Mouse (Mus musculus) hindbrain, embryonic 13.5 days (tissue): ENCODE data around the gene Kif26b. TPM values are rescaled to one million over a fixed set of nuclear protein-coding genes. Genes with fewer than 3 reads are reported as not detected.

Source experiments
- ATAC-seq: fragments of 200-750 bp; cut with Nextera tagmentation; 2 replicates; pipeline ENCODE4 v1.8.0; 2017; ENCODE audit warnings: moderate TSS enrichment; ENCODE audit not compliant: low FRiP score
- H3K27ac ChIP-seq: fragments of 300-500 bp; sonication (generic); 2 replicates; pipeline ENCODE4 v1.5.1; 2015; ENCODE audit warnings: inconsistent platforms, mild to moderate bottlenecking, moderate library complexity
- H3K27me3 ChIP-seq: fragments of 300-500 bp; sonication (generic); 2 replicates; pipeline ENCODE4 v1.6.1; 2015; ENCODE audit warnings: mild to moderate bottlenecking, inconsistent platforms
- H3K36me3 ChIP-seq: fragments of 300-500 bp; sonication (generic); 2 replicates; pipeline ENCODE4 v1.6.1; 2015; ENCODE audit warnings: mild to moderate bottlenecking, inconsistent platforms
- H3K4me1 ChIP-seq: fragments of 300-500 bp; sonication (generic); replicated peaks from 2 replicates; pipeline ENCODE4 v1.6.1; 2015; ENCODE audit warnings: inconsistent platforms
- H3K4me2 ChIP-seq: fragments of 300-500 bp; sonication (generic); 2 replicates; pipeline ENCODE4 v1.6.1; 2015; ENCODE audit warnings: inconsistent platforms, mild to moderate bottlenecking, moderate library complexity
- H3K4me3 ChIP-seq: fragments of 300-500 bp; sonication (generic); 2 replicates; pipeline ENCODE4 v1.5.1; 2015; ENCODE audit warnings: mild to moderate bottlenecking, inconsistent platforms
- H3K9ac ChIP-seq: fragments of 300-500 bp; sonication (generic); 2 replicates; pipeline ENCODE4 v1.6.1; 2015; ENCODE audit warnings: mild to moderate bottlenecking, inconsistent platforms
- H3K9me3 ChIP-seq: fragments of 300-500 bp; sonication (generic); 2 replicates; pipeline ENCODE4 v1.6.1; 2016; ENCODE audit warnings: inconsistent platforms
- WGBS: fragments of 180-500 bp; shearing (Covaris S2); methylation state at CpG from one replicate; pipeline ENCODE4 v1.1.7; 2015; 5-methylcytosine and 5-hydroxymethylcytosine counted together
- polyA plus RNA-seq: library from polyadenylated mRNA; unstranded; fragments of >200 nt; fragmentation: Nextera tagmentation; extraction: Ambion mirVana; gene quantifications from 2 replicates; pipeline ENCODE4 v1.2.1, GENCODE M21; 2015

The Kif26b gene
- polyA plus RNA-seq, 1 experiment from 2014 or later, result 9.3 TPM

DNA sequence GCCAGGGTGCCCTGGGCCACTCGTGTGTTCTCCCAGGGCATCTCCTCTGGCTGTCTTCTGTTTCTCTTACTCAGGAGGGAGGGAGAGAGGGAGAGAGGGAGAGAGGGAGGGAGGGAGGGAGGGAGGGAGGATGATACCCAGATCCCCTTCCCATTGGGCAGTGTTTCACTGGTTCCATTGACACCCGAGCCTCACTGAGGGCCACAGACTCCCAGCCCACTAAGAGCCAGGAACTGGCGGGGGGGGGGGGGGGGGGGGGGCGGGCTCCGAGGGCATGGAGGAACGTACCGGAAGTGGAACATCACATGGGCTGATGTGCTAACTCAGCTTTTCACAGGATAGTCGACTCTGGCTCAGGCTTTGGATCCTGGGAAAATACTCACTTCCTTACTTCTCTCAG lies 15.0 kb upstream of the Kif26b start:
- no peaks in the 10 kb centered on the region for H3K27me3 ChIP-seq
- no peaks in the 10 kb centered on the region for H3K36me3 ChIP-seq
- H3K9me3 ChIP-seq, result no peaks in the 10 kb centered on the region
- no peak overlapping the region for H3K9ac ChIP-seq
- H3K27ac ChIP-seq, result no peak overlapping the region
- H3K4me3 ChIP-seq, result no peak overlapping the region
- WGBS, result 53% methylated on average over 4 of the region's 8 CpGs
- H3K4me2 ChIP-seq, result no peak overlapping the region
- H3K4me1 ChIP-seq, result peaks cover 17% of the 10 kb centered on the region
- no peak for ATAC-seq

DNA sequence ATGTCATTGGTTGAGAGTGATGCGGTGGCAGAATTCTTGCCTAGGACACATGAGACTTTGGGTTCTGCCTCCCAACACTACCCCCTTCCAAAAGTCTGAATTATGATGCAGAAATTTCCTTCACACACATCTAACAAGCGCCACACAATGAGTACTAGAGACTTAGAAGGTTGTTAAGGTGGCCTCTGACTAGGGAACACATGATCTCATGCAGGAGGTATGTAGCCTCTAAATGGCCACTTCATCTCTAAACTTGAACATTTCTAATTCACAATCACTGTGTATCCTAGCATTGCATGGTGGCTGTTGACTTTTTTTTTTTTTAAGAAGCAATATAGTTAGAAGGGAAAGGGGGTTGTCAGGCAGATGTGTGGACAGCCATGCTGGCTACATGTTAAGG lies 13.1 kb upstream of the Kif26b start:
- no peak for ATAC-seq
- peaks cover 17% of the 10 kb centered on the region for H3K4me1 ChIP-seq
- H3K9me3 ChIP-seq, result no peaks in the 10 kb centered on the region
- H3K4me2 ChIP-seq, result no peak overlapping the region
- no peaks in the 10 kb centered on the region for H3K27me3 ChIP-seq
- 84% methylated on average over 2 of the region's 2 CpGs for WGBS
- H3K4me3 ChIP-seq, result no peak overlapping the region
- H3K9ac ChIP-seq, result no peak overlapping the region
- H3K36me3 ChIP-seq, result no peaks in the 10 kb centered on the region
- no peak overlapping the region for H3K27ac ChIP-seq

DNA sequence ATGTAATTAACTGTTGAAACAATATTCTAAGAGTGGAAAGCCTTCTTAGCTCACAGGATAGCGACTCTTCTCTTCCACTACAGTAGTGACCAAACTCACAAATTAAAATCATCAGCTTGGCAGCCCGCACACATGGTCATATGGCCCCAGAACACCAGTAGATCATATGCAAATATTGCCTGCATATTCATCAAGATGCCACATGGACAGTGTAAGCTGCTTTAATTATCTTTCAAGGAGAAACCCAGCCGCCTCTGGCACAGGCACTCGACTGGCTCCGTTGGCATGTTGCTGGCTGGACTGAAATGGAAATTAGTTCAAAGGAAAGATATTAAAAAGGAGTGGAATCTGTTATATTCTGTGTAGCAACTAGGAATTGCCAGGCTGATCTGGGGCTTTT lies 6.5 kb upstream of the Kif26b start:
- H3K27me3 ChIP-seq, result 0 out of 2 replicates have a peak, but pooled peaks cover 2% of the 10 kb centered on the region
- H3K9ac ChIP-seq, result no peak overlapping the region
- H3K4me3 ChIP-seq, result no peak overlapping the region
- H3K27ac ChIP-seq, result peak overlapping the region; percentile 3; the same call in 1 of the 2 replicates
- no peaks in the 10 kb centered on the region for H3K9me3 ChIP-seq
- 57% methylated on average over 5 of the region's 5 CpGs for WGBS
- no peak overlapping the region for H3K4me2 ChIP-seq
- H3K4me1 ChIP-seq, result no peaks in the 10 kb centered on the region
- no peaks in the 10 kb centered on the region for H3K36me3 ChIP-seq
- no peak; the same call in 1 of the 2 replicates for ATAC-seq

DNA sequence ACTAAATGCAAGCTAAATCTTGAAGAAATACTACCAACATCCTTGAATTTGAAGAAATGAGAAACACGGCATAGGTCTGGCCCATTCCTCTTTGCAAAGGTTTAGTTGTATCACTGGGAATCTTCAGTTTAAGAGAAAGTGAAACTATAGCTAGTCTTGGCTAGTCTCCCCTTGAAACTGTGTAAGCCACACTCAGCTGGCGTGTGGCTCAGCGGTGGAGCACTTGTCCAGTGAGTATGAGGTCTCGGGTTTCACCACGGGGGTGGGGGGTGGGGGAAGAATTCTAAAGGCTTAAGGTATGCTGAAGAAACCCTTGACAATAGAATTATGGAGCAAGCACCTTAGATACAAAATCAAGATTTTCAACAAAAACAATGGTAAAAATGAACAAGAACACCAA lies 5.8 kb upstream of the Kif26b start:
- no peak overlapping the region for H3K4me2 ChIP-seq
- H3K9ac ChIP-seq, result no peak overlapping the region
- H3K4me1 ChIP-seq, result 0 out of 2 replicates have a peak, but pooled peaks cover 6% of the 10 kb centered on the region
- no peak overlapping the region for H3K27ac ChIP-seq
- no peak for ATAC-seq
- H3K27me3 ChIP-seq, result 0 out of 2 replicates have a peak, but pooled peaks cover 2% of the 10 kb centered on the region
- H3K36me3 ChIP-seq, result no peaks in the 10 kb centered on the region
- 65% methylated on average over 5 of the region's 5 CpGs for WGBS
- no peaks in the 10 kb centered on the region for H3K9me3 ChIP-seq
- no peak overlapping the region for H3K4me3 ChIP-seq

DNA sequence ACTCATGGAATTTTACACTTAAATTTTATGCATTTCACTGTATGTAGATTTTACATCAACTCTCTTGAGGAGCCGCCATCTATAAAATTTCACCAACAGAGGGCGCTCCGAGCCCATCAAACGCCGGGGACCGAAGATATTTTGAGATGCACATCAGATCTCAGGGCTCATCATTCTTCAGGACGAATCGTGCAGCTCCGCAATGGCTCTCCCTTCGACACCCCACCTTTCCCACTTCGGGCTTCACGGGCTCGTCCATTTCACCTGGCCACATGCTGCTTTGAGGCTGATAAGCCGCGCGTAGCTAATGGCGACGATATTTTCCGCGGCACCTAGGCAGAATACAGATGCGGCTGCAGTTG lies 1.8 kb upstream of the Kif26b start:
- peaks cover 28% of the 10 kb centered on the region for H3K4me1 ChIP-seq
- peak overlapping the region; percentile 94 for H3K27ac ChIP-seq
- peak overlapping the region; percentile 98 for H3K4me2 ChIP-seq
- WGBS, result 0% methylated on average over 21 of the region's 21 CpGs
- no peaks in the 10 kb centered on the region for H3K9me3 ChIP-seq
- 0 out of 2 replicates have a peak, but pooled peaks cover 2% of the 10 kb centered on the region for H3K27me3 ChIP-seq
- no peaks in the 10 kb centered on the region for H3K36me3 ChIP-seq
- peak overlapping the region; percentile 79 for H3K4me3 ChIP-seq
- H3K9ac ChIP-seq, result peak overlapping the region; percentile 94
- ATAC-seq, result peak; percentile 7; the same call in 1 of the 2 replicates

DNA sequence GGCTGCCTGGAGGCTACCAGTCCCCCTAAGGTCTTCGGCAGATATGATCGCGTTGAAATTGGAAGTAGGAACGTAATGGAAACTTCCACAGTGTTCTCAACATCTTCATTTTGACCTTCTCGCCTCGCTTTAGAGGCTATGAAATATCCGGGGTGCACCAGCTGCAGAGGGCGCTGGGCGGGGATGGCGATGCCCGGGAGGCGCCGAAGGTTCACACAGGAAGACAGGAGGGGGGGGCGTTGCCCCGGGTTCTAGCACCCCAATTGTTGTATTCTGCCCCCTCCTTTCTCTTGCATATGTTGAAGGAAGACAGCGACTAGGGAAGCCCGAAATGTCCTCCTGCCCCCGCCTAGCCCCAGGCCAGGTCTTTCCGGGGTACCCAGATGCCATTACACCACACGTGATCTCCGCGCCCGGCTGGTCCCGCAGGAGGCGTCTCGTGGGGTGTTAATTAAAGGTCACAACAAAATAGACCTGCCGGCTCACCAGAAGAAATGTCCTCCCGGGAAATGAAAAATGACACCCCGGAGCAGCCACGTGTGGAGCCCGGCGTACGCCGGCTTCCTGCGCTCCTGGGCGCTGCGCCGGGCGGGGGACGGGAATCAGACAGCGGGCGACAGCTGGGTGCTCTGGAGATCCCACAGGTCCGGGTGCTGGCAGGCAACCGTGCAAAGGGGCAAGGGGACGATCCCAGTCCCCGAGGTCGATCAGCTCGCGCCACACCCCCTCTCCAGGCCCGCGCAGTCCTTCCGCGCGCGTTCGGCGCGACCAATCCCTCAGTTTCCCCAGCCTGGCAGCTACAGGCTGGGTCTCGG lies 1.2 kb upstream of the Kif26b start:
- Histone ChIP-seq H3K27me3 (0 out of 2 replicates have a peak, but pooled peaks cover 2% of the 10 kb centered on the region), H3K9me3 (no peaks in the 10 kb centered on the region), H3K27ac (peak overlapping the region; percentile 94), H3K36me3 (no peaks in the 10 kb centered on the region), H3K4me2 (peak overlapping the region; percentile 98), H3K4me1 (peaks cover 34% of the 10 kb centered on the region), H3K9ac (peak overlapping the region; percentile 94), H3K4me3 (peak overlapping the region; percentile 79)
- peak; percentile 26; the same call in 1 of the 2 replicates for ATAC-seq
- under 1% methylated on average over 58 of the region's 59 CpGs for WGBS

DNA sequence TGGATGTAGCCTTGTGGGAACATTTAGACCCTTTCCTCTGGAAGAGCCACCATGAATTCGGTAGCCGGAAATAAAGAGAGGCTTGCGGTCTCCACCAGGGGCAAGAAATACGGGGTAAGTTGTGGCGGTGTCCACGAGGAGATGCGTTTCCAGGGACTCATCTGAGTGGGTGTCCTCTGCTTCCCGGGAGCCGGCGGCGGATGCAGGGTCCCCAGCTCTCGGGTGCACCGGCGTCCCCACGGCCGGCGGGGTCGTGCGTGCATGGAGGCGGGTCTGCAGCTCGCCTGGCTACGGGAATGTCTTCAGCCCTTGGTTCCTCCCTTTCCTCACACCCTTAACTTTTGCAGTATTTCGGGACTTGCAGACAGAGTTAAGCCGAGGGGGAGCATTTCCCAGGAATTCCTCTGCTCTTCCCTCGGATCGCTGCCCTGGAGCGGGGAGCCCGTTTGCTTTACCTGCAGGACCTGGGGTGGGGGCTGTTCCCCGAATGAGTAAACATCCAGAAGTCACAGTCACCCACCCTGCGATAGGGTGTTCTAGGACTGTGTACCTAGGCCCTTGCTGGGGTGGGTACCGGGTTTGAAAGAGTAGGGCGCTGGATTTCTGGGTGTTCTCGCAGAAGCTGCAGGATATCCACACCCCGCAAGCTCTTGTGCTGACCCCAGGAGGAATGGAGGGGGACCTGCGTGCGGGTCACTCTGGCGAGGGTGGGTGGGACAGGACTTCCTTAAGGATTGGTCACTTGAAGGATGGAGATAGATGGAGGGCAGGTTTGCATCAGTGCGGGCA lies 781 bp downstream of the Kif26b start:
- Histone ChIP-seq H3K4me3 (peak overlapping the region; percentile 79), H3K36me3 (no peaks in the 10 kb centered on the region), H3K4me2 (peak overlapping the region; percentile 98), H3K27ac (peak overlapping the region; percentile 94), H3K4me1 (peaks cover 42% of the 10 kb centered on the region), H3K9ac (peak overlapping the region; percentile 94), H3K9me3 (no peaks in the 10 kb centered on the region), H3K27me3 (no peaks in the 10 kb centered on the region)
- under 1% methylated on average over 37 of the region's 38 CpGs for WGBS
- peak; percentile 22 for ATAC-seq

DNA sequence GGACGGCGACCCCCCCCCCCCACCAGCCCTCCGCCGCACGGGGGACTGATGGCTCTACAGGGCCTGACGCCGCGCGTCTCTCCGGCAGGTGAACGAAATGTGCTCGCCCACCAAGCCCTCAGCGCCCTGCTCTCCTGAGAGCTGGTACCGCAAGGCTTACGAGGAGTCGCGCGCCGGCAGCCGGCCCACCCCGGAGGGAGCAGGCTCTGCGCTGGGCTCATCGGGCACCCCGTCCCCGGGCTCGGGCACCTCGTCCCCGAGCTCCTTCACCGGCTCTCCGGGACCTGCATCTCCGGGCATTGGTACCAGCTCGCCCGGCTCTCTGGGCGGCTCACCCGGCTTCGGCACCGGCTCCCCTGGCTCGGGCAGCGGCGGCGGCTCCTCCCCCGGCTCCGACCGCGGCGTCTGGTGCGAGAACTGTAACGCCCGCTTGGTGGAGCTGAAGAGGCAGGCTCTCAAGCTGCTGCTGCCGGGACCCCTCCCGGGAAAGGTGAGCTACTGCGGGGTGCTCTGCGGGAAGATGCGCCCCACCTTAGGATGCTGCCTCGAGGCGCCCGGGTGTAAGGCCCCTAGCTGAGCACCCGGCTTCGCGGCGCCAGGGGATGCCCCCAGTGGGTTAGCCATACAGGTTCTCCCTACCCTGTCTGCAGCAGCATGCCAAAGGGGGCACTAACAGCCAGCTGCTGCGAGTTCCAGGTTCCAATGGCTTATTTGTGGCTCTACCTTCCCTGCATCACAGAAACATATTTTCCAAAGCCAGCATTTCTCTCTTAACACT lies 1.6 kb downstream of the Kif26b start:
- Histone ChIP-seq H3K9me3 (no peaks in the 10 kb centered on the region), H3K27ac (peak overlapping the region; percentile 94), H3K9ac (peak overlapping the region; percentile 94), H3K4me3 (peak overlapping the region; percentile 79), H3K27me3 (0 out of 2 replicates have a peak, but pooled peaks cover 3% of the 10 kb centered on the region), H3K4me1 (peaks cover 42% of the 10 kb centered on the region), H3K36me3 (no peaks in the 10 kb centered on the region), H3K4me2 (peak overlapping the region; percentile 98)
- peak; percentile 33 for ATAC-seq
- WGBS, result under 1% methylated on average over 55 of the region's 62 CpGs

DNA sequence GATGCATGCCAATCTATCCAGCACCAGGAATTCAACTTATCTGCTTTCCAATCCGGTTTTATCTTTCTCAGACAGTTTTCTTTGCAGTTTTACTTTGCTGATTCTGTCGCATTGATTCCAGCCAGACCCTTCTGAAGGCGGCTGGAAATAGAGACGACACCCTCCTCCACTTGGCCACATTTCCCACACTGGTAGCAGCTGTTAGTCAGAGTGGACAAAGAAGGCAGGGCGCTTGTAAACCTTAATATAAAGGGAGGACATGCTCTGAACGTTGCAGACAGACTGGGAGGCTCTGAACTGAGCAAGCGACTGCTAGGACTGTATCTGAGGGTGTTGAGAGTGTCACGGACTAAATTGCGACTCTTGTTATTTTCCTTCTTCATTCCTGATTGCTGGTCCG lies 11.3 kb downstream of the Kif26b start:
- Histone ChIP-seq H3K27ac (no peak overlapping the region), H3K9me3 (no peaks in the 10 kb centered on the region), H3K27me3 (no peaks in the 10 kb centered on the region), H3K4me2 (no peak overlapping the region), H3K4me1 (peaks cover 17% of the 10 kb centered on the region), H3K36me3 (peaks cover 5% of the 10 kb centered on the region; the same call in 1 of the 2 replicates), H3K9ac (no peak overlapping the region), H3K4me3 (no peak overlapping the region)
- no peak for ATAC-seq
- 74% methylated on average over 10 of the region's 10 CpGs for WGBS

DNA sequence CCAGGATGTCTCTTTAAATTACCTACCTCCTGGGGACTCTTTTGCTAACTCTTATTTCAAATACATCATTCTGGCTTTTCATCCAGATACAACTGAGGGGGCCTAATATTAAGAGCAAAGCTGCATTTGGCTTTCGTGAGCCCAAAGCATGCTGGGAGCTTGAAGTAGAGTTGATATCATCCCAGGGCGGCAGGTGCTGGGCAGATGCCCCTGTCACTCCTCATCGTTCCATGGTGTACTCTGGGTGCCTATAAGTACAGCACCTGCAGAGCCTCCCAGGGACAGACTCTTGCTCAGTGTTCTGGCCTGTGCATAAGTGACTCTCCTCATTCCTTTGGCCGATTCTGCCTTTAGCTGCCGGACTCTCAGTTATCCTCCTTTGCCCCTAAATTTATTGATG lies 13.5 kb downstream of the Kif26b start:
- 87% methylated on average over 5 of the region's 5 CpGs for whole genome bisulfite sequencing
- no peak for ATAC-seq
- peaks cover 17% of the 10 kb centered on the region for H3K4me1 ChIP-seq
- no peak overlapping the region for H3K9ac ChIP-seq
- H3K9me3 ChIP-seq, result no peaks in the 10 kb centered on the region
- H3K4me3 ChIP-seq, result no peak overlapping the region
- no peaks in the 10 kb centered on the region for H3K27me3 ChIP-seq
- H3K36me3 ChIP-seq, result 0 out of 2 replicates have a peak, but pooled peaks cover 3% of the 10 kb centered on the region
- H3K27ac ChIP-seq, result no peak overlapping the region
- H3K4me2 ChIP-seq, result no peak overlapping the region

DNA sequence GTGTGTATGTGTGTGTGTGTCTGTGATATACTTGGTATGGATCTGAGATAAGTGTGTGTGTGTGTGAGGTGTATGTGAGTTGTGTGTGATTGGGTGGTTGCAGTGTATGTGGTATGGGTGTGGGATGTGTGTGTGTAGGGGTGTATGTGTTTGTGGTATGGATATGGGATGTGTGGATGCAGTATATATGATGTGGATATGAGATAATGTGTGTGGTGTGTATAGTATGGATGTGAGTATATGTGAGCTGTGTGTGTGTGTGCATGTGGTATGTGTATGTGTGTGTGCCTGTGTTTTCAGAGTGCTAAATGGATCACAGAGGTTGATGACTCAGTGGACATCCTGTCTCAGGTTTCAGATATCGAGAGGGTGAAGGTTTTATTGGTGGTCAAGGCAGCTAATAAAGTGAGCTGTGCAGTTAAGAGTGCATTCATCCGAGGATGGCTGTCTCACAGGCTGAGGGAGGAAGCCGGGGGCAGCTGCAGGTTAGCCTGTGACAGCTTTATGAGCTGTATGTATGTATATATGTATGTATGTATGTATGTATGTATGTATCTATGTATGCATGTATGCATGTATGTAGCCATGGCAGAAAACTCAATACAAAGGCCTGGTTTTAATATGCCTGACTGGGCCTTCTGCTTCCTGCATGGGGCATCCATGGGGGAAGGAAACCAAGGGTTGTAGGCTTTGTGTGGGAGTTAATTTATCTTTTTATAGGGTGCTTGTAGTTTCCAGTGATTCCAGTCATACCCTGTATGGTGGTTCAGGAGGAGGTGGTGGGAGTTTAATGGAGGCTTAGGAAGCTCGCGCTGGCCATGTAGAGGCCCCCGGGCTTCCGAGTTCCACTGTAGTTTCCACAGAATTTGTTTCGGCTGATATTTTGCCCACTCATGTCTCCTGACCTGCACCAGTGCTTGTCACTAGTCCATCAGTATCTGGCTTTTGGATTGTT lies 14.3 kb downstream of the Kif26b start:
- Histone ChIP-seq H3K36me3 (0 out of 2 replicates have a peak, but pooled peaks cover 3% of the 10 kb centered on the region), H3K4me1 (peaks cover 17% of the 10 kb centered on the region), H3K9me3 (no peaks in the 10 kb centered on the region), H3K27me3 (no peaks in the 10 kb centered on the region), H3K27ac (no peak overlapping the region), H3K4me2 (no peak overlapping the region), H3K4me3 (no peak overlapping the region), H3K9ac (no peak overlapping the region)
- WGBS, result 89% methylated on average over 8 of the region's 8 CpGs
- ATAC-seq, result no peak
